Mouse (Mus musculus): ENCODE results near the gene Plcl1.

The Plcl1 gene

GRCm38 (mm10) chr1:55405272-55406022 is at the start of gene Plcl1:
Plcl1 (plus strand) TSS chr1:55405921.
- peak; percentile 97 for DNase-seq (ENCODE audit: low spot score in 2 of 2)

GRCm38 (mm10) chr1:55362634-55363033 is 43.1 kb upstream of the Plcl1 start:
- DNase-seq (ENCODE audit: low spot score in 2 of 2), result no peak

- peak; percentile 17 to 25 for DNase-seq (ENCODE audit: low spot score in 2 of 2)
Observed at GRCm38 (mm10) chr1:55363044-55363565, 42.6 kb upstream of the Plcl1 start, which contains the start of gene Boll. Boll (minus strand) TSS chr1:55363469.

- DNase-seq (ENCODE audit: low spot score in 2 of 2), result no peak
Observed at GRCm38 (mm10) chr1:55363586-55363985, 42.1 kb upstream of the Plcl1 start.

- DNase-seq (ENCODE audit: low spot score in 2 of 2), result no peak
Observed at GRCm38 (mm10) chr1:55372626-55373025, 33.1 kb upstream of the Plcl1 start.

GRCm38 (mm10) chr1:55380527-55380926 is 25.2 kb upstream of the Plcl1 start:
- DNase-seq (ENCODE audit: low spot score in 2 of 2), result no peak

GRCm38 (mm10) chr1:55383114-55383773 is 22.5 kb upstream of the Plcl1 start:
- peak; percentile 84 for DNase-seq (ENCODE audit: low spot score in 2 of 2)

GRCm38 (mm10) chr1:55399891-55400290 is 5.8 kb upstream of the Plcl1 start:
- DNase-seq (ENCODE audit: low spot score in 2 of 2), result peak; percentile 36 to 66

GRCm38 (mm10) chr1:55404439-55404838 is 1.3 kb upstream of the Plcl1 start:
- DNase-seq (ENCODE audit: low spot score in 2 of 2), result peak; percentile 53 to 91

- peak; percentile 72 to 78 for DNase-seq (ENCODE audit: low spot score in 2 of 2)
Observed at GRCm38 (mm10) chr1:55406023-55406413, 297 bp downstream of the Plcl1 start.

GRCm38 (mm10) chr1:55406531-55407375 is 1.0 kb downstream of the Plcl1 start:
- DNase-seq (ENCODE audit: low spot score in 2 of 2), result peak; percentile 33 to 44

GRCm38 (mm10) chr1:55410670-55411069 is 4.9 kb downstream of the Plcl1 start:
- no peak for DNase-seq (ENCODE audit: low spot score in 2 of 2)

GRCm38 (mm10) chr1:55411079-55411478 is 5.4 kb downstream of the Plcl1 start:
- no peak for DNase-seq (ENCODE audit: low spot score in 2 of 2)

- DNase-seq (ENCODE audit: low spot score in 2 of 2), result no peak
Observed at GRCm38 (mm10) chr1:55412569-55412968, 6.8 kb downstream of the Plcl1 start.

- no peak for DNase-seq (ENCODE audit: low spot score in 2 of 2)
Observed at GRCm38 (mm10) chr1:55413534-55413933, 7.8 kb downstream of the Plcl1 start.

GRCm38 (mm10) chr1:55418968-55419367 is 13.2 kb downstream of the Plcl1 start:
- DNase-seq (ENCODE audit: low spot score in 2 of 2), result no peak

GRCm38 (mm10) chr1:55427607-55428006 is 21.9 kb downstream of the Plcl1 start:
- no peak for DNase-seq (ENCODE audit: low spot score in 2 of 2)

GRCm38 (mm10) chr1:55429051-55429450 is 23.3 kb downstream of the Plcl1 start:
- no peak for DNase-seq (ENCODE audit: low spot score in 2 of 2)

- DNase-seq (ENCODE audit: low spot score in 2 of 2), result no peak
Observed at GRCm38 (mm10) chr1:55429708-55430107, 24.0 kb downstream of the Plcl1 start.

GRCm38 (mm10) chr1:55430587-55430986 is 24.9 kb downstream of the Plcl1 start:
- no peak for DNase-seq (ENCODE audit: low spot score in 2 of 2)

GRCm38 (mm10) chr1:55436589-55436988 is 30.9 kb downstream of the Plcl1 start:
- no peak for DNase-seq (ENCODE audit: low spot score in 2 of 2)

- DNase-seq (ENCODE audit: low spot score in 2 of 2), result no peak
Observed at GRCm38 (mm10) chr1:55437095-55437494, 31.4 kb downstream of the Plcl1 start.
